Mouse (Mus musculus): ENCODE results near the gene Arl16.

Arl16 gene

DNA sequence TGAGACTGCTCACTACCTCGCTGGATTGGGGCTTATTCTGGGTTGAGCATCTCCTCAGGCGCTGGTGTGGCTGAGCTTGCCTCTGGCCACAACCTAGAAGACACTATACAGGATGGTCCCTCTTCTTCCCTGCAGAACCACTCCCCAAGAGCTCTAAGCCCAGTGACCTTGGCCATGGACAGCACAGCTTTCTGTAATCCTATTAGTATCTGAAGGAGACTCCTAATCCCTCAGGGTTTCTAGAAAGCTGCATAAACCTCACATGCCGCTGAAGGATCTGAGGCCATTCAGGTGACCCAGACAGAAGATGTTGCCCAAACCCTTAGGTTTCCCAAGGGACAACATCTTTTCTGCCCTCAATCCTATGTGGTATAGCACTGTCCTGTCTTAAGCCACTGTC is 15.2 kb downstream of the Arl16 start:
- DNase-seq (ENCODE audit: low spot score in 2 of 2), result no peak

- DNase-seq (ENCODE audit: low spot score in 2 of 2), result no peak
These were observed 20.2 kb downstream of the Arl16 start for GRCm38 (mm10) chr11:120447179-120447578.

DNA sequence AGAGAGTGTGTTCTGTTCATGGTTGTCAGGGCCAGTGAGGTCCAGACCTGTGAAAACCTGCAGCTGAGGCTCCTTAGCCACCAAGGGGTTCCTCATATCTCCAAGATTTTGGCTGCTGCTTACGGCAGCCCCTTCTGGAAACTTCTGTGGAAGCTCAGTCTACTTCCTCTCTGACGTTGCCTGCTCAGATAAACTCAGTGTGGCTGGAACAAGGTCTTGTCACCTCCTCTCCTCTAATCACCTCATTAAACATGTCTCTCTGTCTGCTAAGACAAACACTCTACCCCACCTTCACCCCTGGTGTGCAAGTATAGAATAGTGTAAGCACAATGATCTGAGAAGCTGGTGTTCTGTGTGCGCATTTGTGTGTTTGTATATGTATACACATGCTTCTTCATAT is 21.9 kb downstream of the Arl16 start:
- no peak for DNase-seq (ENCODE audit: low spot score in 2 of 2)

DNA sequence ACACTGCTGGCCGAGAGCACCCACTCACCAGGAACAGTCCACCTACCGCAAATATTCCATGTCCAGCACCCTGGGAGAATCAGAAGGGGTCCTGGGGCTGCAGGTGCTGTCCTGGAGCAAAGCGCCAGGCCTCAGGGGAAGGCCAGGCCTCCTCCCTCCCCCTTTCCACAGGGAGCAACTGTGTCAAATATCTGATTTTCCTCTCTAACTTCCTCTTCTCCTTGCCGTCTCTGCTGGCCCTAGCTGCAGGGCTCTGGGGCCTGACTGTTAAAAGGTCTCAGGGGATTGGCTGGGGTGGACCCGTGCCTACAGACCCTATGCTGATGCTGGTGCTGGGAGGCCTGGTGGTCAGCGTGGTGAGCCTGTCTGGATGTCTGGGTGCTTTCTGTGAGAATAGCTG is 23.3 kb downstream of the Arl16 start:
- DNase-seq (ENCODE audit: low spot score in 2 of 2), result no peak

GRCm38 (mm10) chr11:120442765-120443280 is 24.6 kb downstream of the Arl16 start:
- DNase-seq (ENCODE audit: low spot score in 2 of 2), result no peak

DNA sequence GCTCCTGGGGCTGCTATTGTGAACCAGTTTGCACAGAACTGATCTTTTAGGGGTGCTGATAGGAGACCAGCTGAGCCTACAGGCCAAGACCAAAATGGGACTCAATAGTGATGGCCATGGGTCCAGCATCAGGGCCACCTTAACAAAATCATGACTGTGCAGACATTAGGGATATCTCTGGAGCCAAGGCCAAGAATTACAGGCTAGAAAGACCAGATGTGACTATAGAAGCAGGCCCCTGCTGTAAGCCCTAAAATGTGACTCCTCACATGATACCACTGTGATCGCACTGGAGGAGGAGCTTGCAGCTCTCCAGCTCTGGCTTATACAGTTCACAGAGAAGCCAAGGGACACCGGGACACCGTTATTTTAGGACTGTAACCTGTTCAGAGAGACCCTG is 25.1 kb downstream of the Arl16 start, which contains the start of gene Tspan10:
Tspan10 (plus strand) TSS at position 301 of the 400 bp plus-strand sequence.
- no peak for DNase-seq (ENCODE audit: low spot score in 2 of 2)

GRCm38 (mm10) chr11:120437857-120438385 is 29.5 kb downstream of the Arl16 start:
- no peak for DNase-seq (ENCODE audit: low spot score in 2 of 2)

- peak; percentile 91 to 97 for DNase-seq (ENCODE audit: low spot score in 2 of 2)
These were observed 30.1 kb downstream of the Arl16 start, which contains the start of gene Nploc4 for GRCm38 (mm10) chr11:120437152-120437856. Nploc4 (minus strand) TSS chr11:120437708.

DNA sequence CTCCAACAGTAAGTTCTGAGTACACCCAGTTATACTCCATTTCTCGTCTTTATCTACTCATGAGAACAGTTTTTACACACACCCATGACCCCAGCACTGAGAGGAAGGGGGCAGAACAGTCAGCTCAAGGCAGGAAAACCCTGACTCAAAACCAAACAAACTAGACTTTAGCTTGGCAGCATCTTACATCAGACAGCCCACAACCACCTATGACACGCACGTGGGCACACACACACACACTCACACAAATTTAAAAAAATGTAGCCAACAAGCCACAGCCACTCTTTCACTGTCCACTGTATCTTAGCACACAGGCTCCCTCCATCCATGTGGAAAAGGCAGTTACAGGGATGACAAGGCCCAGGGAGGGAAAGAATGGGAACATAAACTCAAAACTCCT is 40.7 kb downstream of the Arl16 start:
- no peak for DNase-seq (ENCODE audit: low spot score in 2 of 2)

DNA sequence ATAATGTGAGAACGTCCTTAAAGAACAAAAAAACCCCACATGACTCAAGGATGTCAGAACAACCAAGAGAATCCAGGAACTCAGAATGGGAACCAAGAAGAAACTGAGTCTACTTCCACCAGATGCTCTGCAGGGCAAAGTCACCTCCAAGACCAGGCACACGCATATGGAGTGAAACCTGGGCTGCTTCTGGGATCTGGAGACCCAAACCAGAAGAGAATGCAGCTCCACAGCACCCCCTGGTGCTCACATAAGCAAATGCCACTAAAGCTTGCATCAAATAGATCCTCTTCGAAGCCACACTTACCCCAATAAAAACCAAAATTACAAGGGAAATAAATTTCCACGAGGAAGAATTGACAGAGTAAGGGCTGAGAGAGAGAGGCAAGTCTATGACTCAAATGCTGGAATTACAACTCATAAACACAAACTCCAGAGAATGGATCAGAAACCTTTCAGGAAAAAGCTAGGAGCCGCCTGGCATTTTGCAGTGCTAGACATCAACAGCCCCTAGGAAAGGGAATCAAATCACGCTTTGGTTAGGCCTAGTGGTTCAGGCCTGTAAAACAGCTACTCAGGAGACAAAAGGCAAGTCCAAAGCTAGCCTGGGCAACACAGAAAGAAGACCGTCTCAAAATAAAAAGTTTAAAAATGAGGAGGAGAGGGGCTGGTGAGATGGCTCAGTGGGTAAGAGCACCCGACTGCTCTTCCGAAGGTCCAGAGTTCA is 43.7 kb downstream of the Arl16 start:
- peak; percentile 42 to 78 for DNase-seq (ENCODE audit: low spot score in 2 of 2)

- no peak for DNase-seq (ENCODE audit: low spot score in 2 of 2)
These were observed 44.5 kb downstream of the Arl16 start for GRCm38 (mm10) chr11:120422651-120423568.

- DNase-seq (ENCODE audit: low spot score in 2 of 2), result no peak
These were observed 48.8 kb downstream of the Arl16 start for GRCm38 (mm10) chr11:120418592-120418991.

- no peak for DNase-seq (ENCODE audit: low spot score in 2 of 2)
These were observed 49.6 kb downstream of the Arl16 start for GRCm38 (mm10) chr11:120417852-120418251.

Measured in spleen, postnatal 4 days (tissue).